Mouse (Mus musculus) liver, embryonic 14.5 days (tissue): Measurements from ENCODE around the gene Dock6. TPM values are rescaled to one million over a fixed set of nuclear protein-coding genes. Genes with fewer than 3 reads are reported as not detected.
A peak's percentile ranks its signal among the peaks of the same experiment; 100 is the strongest.

Experiments
- ATAC-seq: fragments of 200-750 bp; cut with Nextera tagmentation; 2 replicates; pipeline ENCODE4 v1.8.0; 2017; ENCODE audit warnings: moderate number of reproducible peaks, mild to moderate bottlenecking, moderate library complexity; ENCODE audit not compliant: insufficient read depth
- DNase-seq, 3 experiments: peaks; one replicate each; pipeline ENCODE4 v3.0.0-alpha.2; 2012 to 2013; ENCODE audit warnings: low read depth in 3 of 3, low spot score in 3 of 3
- H3K27ac ChIP-seq: fragments of 300-500 bp; sonication (generic); 2 replicates; pipeline ENCODE4 v1.5.1; 2014; ENCODE audit warnings: moderate library complexity, mild to moderate bottlenecking, control low read depth, inconsistent platforms
- H3K27me3 ChIP-seq: fragments of 300-500 bp; sonication (generic); 2 replicates; pipeline ENCODE4 v1.6.1; 2014; ENCODE audit warnings: mild to moderate bottlenecking, low read length, moderate library complexity; ENCODE audit not compliant: control insufficient read depth, insufficient read depth
- H3K36me3 ChIP-seq: fragments of 300-500 bp; sonication (generic); replicated peaks from 2 replicates; pipeline ENCODE4 v1.6.1; 2014; ENCODE audit warnings: low read depth; ENCODE audit not compliant: control insufficient read depth, insufficient read depth
- H3K4me1 ChIP-seq, 2 experiments: fragments of 200-500 bp in 1 of 2; fragments of 300-500 bp in 1 of 2; sonication (generic) in 1 of 2; replicated peaks; 2 replicates each; pipeline ENCODE4 v1.6.1; 2012 to 2014; ENCODE audit warnings: antibody characterized with exemption in 1 of 2, inconsistent platforms in 1 of 2, low read length in 1 of 2; ENCODE audit not compliant: control insufficient read depth in 2 of 2, insufficient read depth in 2 of 2
- H3K4me2 ChIP-seq: fragments of 300-500 bp; sonication (generic); 2 replicates; pipeline ENCODE4 v1.6.1; 2014; ENCODE audit warnings: low read depth, mild to moderate bottlenecking, control low read depth, moderate library complexity
- H3K4me3 ChIP-seq, 2 experiments: fragments of 200-500 bp in 1 of 2; fragments of 300-500 bp in 1 of 2; sonication (generic) in 1 of 2; 2 replicates each; pipeline ENCODE4 v1.5.1; 2012 to 2014; ENCODE audit warnings: low read depth in 2 of 2, low read length in 2 of 2, mild to moderate bottlenecking in 2 of 2, control low read depth in 1 of 2, inconsistent platforms in 1 of 2, moderate library complexity in 1 of 2; ENCODE audit not compliant: insufficient read depth in 1 of 2
- H3K9ac ChIP-seq: fragments of 300-500 bp; sonication (generic); replicated peaks from 2 replicates; pipeline ENCODE4 v1.6.1; 2014; ENCODE audit warnings: mild to moderate bottlenecking, control low read depth, moderate library complexity
- H3K9me3 ChIP-seq: fragments of 300-500 bp; sonication (generic); 2 replicates; pipeline ENCODE4 v1.6.1; 2016; ENCODE audit warnings: low read length, mixed read lengths; ENCODE audit not compliant: control insufficient read depth
- CTCF ChIP-seq: IDR thresholded peaks from 2 replicates; pipeline ENCODE4 v1.5.1; 2016; ENCODE audit warnings: antibody characterized with exemption, low read depth, control low read depth
- EP300 ChIP-seq: IDR thresholded peaks from 2 replicates; pipeline ENCODE4 v1.6.1; 2016; ENCODE audit warnings: antibody characterized with exemption, low read depth
- WGBS: fragments of 180-500 bp; shearing (Covaris S2); extraction: QIAGEN DNeasy Blood & Tissue Kit; methylation state at CpG from one replicate; pipeline ENCODE4 v1.1.7; 2014; ENCODE audit not compliant: insufficient replicate concordance; 5-methylcytosine and 5-hydroxymethylcytosine counted together
- polyA plus RNA-seq, 2 experiments: library from polyadenylated mRNA; depleted of rRNA in 1 of 2; stranded (reverse) in 1 of 2; unstranded in 1 of 2; fragments of >200 nt; fragmentation: Nextera tagmentation in 1 of 2; extraction: Ambion mirVana in 1 of 2; gene quantifications; 2 replicates each; pipeline versions ENCODE4 v1.2.1 to v1.2.3; 2012 to 2014

Dock6 gene
- polyA plus RNA-seq, 2 experiments: 2.1 to 9.0 TPM

DNA sequence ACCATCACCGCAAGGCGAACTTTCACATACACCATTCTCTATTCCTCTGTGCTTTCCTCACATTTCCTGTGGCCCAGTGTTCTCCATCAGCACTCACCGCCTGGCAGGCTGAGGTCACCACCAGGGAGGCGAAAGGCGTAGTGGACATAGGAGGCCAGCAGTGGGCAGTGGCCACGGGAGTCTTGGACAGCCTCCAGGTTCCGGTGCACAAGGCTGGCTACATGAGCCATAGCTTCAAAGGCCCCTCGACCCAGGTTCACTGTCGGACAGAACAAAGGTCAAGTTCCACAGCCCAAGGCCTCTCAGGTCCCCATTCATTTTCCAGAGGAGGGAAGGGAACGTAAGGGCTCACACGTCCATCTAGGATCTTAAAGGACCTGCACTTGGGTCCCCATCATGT lies 21.5 kb downstream of the Dock6 start:
- Histone ChIP-seq H3K27ac (no peak overlapping the region), H3K9ac (no peak overlapping the region), H3K4me2 (no peak overlapping the region), H3K27me3 (no peaks in the 10 kb centered on the region), H3K36me3 (no peaks in the 10 kb centered on the region), H3K4me1 (peaks cover 0 to 7% of the 10 kb centered on the region in 2 experiments; a peak in 2 of 4 replicates), H3K9me3 (no peaks in the 10 kb centered on the region), H3K4me3 (no peak overlapping the region)
- WGBS: 72% methylated on average over 11 of the region's 11 CpGs
- 0 out of 2 replicates have a peak, but pooled peaks have one; percentile 20 for ATAC-seq
- TF ChIP-seq EP300 (no peak), CTCF (peak; percentile 39)
- peak in 1 of 3 experiments; percentile 7 for DNase-seq

DNA sequence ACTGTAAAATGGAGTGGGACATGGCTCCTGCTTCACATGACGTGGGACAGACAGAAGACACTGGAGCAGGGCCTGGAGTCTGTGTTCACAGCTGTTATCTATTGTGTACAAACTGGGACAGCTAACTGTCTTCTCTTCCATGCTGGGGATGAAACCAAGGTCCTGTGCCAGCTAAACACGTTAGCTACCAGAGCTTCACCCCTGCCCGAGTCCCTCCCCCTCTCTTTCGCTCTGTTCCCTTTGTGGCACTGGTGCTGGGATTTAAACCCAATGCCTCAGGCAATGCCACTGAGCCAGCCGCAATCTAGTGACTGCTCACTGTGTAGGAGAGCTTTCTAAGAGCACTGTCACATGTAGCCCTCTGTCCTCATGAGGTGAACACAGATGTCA lies 22.0 kb downstream of the Dock6 start:
- ATAC-seq (no peak), DNase-seq (no peak)
- H3K27me3 ChIP-seq: no peaks in the 10 kb centered on the region
- WGBS: 69% methylated on average over 5 of the region's 5 CpGs
- H3K4me2 ChIP-seq: no peak overlapping the region
- no peaks in the 10 kb centered on the region for H3K36me3 ChIP-seq
- no peak overlapping the region for H3K9ac ChIP-seq
- H3K4me1 ChIP-seq: peaks cover 0 to 7% of the 10 kb centered on the region in 2 experiments; a peak in 2 of 4 replicates
- no peak overlapping the region for H3K4me3 ChIP-seq
- H3K9me3 ChIP-seq: no peaks in the 10 kb centered on the region
- H3K27ac ChIP-seq: no peak overlapping the region
- TF ChIP-seq EP300 (no peak), CTCF (no peak)

DNA sequence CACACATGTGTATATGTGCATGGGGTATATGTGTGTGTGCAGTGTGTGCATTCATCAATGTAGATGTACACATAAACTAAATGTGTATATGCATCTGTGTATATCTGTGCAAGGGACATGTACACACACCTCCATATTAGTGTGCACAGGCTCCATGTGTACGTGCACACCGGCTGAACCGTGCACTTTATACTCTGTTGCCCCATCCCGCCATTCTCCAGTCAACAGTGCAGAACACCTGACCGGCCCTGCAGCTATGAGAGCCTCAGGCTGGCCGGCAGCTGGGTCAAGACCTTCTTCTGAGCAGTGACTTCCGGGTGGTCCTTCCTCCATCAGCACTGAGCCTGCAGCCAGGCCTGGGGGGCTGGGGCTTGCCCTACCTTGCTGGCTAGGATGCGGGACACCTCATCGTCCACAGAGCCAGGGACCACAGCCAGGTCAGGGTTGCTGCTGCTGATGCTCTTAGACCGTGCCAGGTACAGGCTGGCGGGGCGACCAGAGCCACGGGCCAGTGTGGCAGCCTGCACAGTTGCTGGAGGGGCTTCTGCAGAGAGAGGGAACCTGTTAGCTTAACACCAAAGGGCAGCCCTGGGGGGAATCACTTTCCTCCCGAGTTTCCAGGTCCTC lies 22.5 kb downstream of the Dock6 start:
- WGBS: 74% methylated on average over 14 of the region's 14 CpGs
- H3K9me3 ChIP-seq: no peaks in the 10 kb centered on the region
- no peaks in the 10 kb centered on the region for H3K27me3 ChIP-seq
- no peak overlapping the region for H3K9ac ChIP-seq
- DNase-seq (no peak), ATAC-seq (peak; percentile 3; the same call in 1 of the 2 replicates)
- peaks cover 0 to 7% of the 10 kb centered on the region in 2 experiments; a peak in 2 of 4 replicates for H3K4me1 ChIP-seq
- TF ChIP-seq EP300 (no peak), CTCF (no peak)
- no peak overlapping the region for H3K27ac ChIP-seq
- H3K36me3 ChIP-seq: no peaks in the 10 kb centered on the region
- H3K4me3 ChIP-seq: no peak overlapping the region
- no peak overlapping the region for H3K4me2 ChIP-seq

DNA sequence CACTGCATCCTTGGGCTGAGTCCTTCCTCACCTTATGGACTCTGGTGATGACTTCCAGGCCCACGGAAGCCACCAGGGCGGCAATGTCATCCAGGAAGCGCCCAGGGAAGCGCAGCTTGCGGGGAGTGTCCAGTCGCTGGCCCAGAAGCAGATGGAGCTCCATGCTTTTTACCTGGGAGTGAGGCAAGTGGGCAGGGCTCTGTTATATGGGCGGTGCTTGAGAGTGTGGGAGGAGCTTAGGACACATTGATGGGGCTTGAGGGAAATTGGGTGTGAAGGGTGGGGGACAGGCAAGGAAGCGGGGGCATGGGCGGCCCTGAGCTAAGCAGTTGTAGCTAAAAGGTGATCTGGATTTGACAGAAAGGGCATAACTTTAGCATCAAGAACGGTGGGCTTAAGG lies 28.1 kb downstream of the Dock6 start:
- ATAC-seq (no peak), DNase-seq (no peak)
- no peaks in the 10 kb centered on the region for H3K36me3 ChIP-seq
- no peak for TF ChIP-seq EP300
- no peak for TF ChIP-seq CTCF
- no peak overlapping the region for H3K27ac ChIP-seq
- H3K4me1 ChIP-seq: no peaks in the 10 kb centered on the region
- H3K9me3 ChIP-seq: no peaks in the 10 kb centered on the region
- H3K9ac ChIP-seq: no peak overlapping the region
- no peaks in the 10 kb centered on the region for H3K27me3 ChIP-seq
- no peak overlapping the region for H3K4me3 ChIP-seq
- 72% methylated on average over 10 of the region's 10 CpGs for WGBS
- H3K4me2 ChIP-seq: no peak overlapping the region

DNA sequence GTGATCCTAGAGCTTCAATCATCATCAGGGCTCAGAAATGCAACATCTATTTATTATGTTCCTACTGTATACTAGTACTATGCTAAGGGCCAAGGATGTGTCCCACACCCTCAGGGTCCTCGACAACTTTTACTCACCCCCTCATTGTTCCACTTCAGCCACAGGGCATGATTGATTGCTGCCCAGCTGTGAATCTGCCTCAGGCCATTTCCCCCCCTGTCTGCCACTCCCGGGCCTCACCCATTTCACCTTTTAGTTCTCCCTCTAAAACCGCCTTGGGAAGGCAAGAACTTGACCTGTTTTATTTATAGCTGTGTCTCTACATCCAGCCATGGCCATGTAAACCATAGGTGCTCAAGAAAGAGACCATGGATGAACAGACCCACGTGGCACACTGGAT lies 28.5 kb downstream of the Dock6 start:
- H3K9ac ChIP-seq: no peak overlapping the region
- no peak overlapping the region for H3K27ac ChIP-seq
- H3K4me3 ChIP-seq: no peak overlapping the region
- no peak overlapping the region for H3K4me2 ChIP-seq
- H3K9me3 ChIP-seq: no peaks in the 10 kb centered on the region
- ATAC-seq (no peak), DNase-seq (no peak)
- H3K27me3 ChIP-seq: no peaks in the 10 kb centered on the region
- no peak for TF ChIP-seq CTCF
- no peak for TF ChIP-seq EP300
- WGBS: 54% methylated on average over 4 of the region's 4 CpGs
- H3K4me1 ChIP-seq: no peaks in the 10 kb centered on the region
- H3K36me3 ChIP-seq: no peaks in the 10 kb centered on the region
